Mouse (Mus musculus) intestine, embryonic 14.5 days (tissue): ENCODE data around the gene Clec16a. TPM values are rescaled to one million over a fixed set of nuclear protein-coding genes. Genes with fewer than 3 reads are reported as not detected.

ENCODE experiments used
- ATAC-seq: fragments of 200-750 bp; cut with Nextera tagmentation; replicated peaks from 2 replicates; pipeline ENCODE4 v1.8.0; 2017; ENCODE audit warnings: low read depth, moderate number of reproducible peaks, moderate TSS enrichment, moderate library complexity; ENCODE audit not compliant: low FRiP score, low TSS enrichment
- DNase-seq: peaks from one replicate; pipeline ENCODE4 v3.0.0-alpha.2; 2018; ENCODE audit warnings: low spot score
- H3K27ac ChIP-seq: fragments of 300-500 bp; sonication (generic); 2 replicates; pipeline ENCODE4 v1.5.1; 2014; ENCODE audit warnings: low read depth, mild to moderate bottlenecking, control low read depth
- H3K27me3 ChIP-seq: fragments of 300-500 bp; sonication (generic); replicated peaks from 2 replicates; pipeline ENCODE4 v1.6.1; 2014; ENCODE audit warnings: low read length, control low read depth; ENCODE audit not compliant: control insufficient read depth, insufficient read depth
- H3K36me3 ChIP-seq: fragments of 300-500 bp; sonication (generic); 2 replicates; pipeline ENCODE4 v1.6.1; 2014; ENCODE audit warnings: low read length, control low read depth; ENCODE audit not compliant: control insufficient read depth, insufficient read depth
- H3K4me1 ChIP-seq: fragments of 300-500 bp; sonication (generic); replicated peaks from 2 replicates; pipeline ENCODE4 v1.6.1; 2014; ENCODE audit warnings: low read length, control low read depth, mixed read lengths; ENCODE audit not compliant: control insufficient read depth, insufficient read depth
- H3K4me2 ChIP-seq: fragments of 300-500 bp; sonication (generic); 2 replicates; pipeline ENCODE4 v1.6.1; 2014; ENCODE audit warnings: low read length
- H3K4me3 ChIP-seq: fragments of 300-500 bp; sonication (generic); 2 replicates; pipeline ENCODE4 v1.5.1; 2014; ENCODE audit warnings: low read depth, low read length, control low read depth, mixed read lengths
- H3K9ac ChIP-seq: fragments of 300-500 bp; sonication (generic); 2 replicates; pipeline ENCODE4 v1.6.1; 2014; ENCODE audit warnings: mild to moderate bottlenecking, low read length
- H3K9me3 ChIP-seq: fragments of 300-500 bp; sonication (generic); 2 replicates; pipeline ENCODE4 v1.6.1; 2016; ENCODE audit warnings: low read length, control low read depth; ENCODE audit not compliant: control insufficient read depth
- WGBS: fragments of 180-500 bp; shearing (Covaris S2); extraction: QIAGEN DNeasy Blood & Tissue Kit; methylation state at CpG from one replicate; pipeline ENCODE4 v1.1.7; 2014; 5-methylcytosine and 5-hydroxymethylcytosine counted together
- polyA plus RNA-seq: library from polyadenylated mRNA; unstranded; fragments of >200 nt; fragmentation: Nextera tagmentation; extraction: Ambion mirVana; gene quantifications from 2 replicates; pipeline ENCODE4 v1.2.1, GENCODE M21; 2014

Gene Clec16a
- polyA plus RNA-seq, 1 experiment from 2014 or later: 26.6 TPM

DNA sequence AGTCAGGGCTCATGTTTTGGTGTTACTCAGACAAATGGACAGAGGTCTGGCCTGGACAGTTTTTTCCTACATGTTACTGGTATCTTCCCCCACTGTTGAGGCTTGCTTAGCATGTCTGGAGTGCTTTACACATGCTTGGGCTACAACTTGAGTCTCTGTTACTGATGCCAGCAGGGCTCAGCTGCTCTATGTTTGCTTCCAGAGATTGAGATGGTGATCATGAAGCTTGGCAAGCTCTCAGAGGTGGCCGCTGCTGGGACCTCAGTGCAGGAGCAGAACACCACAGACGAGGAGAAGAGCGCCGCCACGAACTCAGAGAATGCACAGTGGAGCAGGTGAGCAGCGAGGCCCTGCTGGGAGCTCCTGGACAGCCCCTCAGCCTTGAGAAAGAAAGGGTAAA, 65.7 kb downstream of the Clec16a start:
- H3K4me2 ChIP-seq: no peak overlapping the region
- H3K4me3 ChIP-seq: no peak overlapping the region
- H3K9me3 ChIP-seq: no peaks in the 10 kb centered on the region
- H3K27me3 ChIP-seq: no peaks in the 10 kb centered on the region
- H3K4me1 ChIP-seq: no peaks in the 10 kb centered on the region
- WGBS: 86% methylated on average over 6 of the region's 6 CpGs
- no peak overlapping the region for H3K9ac ChIP-seq
- peaks cover 21% of the 10 kb centered on the region for H3K36me3 ChIP-seq
- no peak for ATAC-seq
- DNase-seq: no peak
- no peak overlapping the region for H3K27ac ChIP-seq

- Histone ChIP-seq H3K9me3 (no peaks in the 10 kb centered on the region), H3K27ac (no peak overlapping the region), H3K4me2 (no peak overlapping the region), H3K4me3 (no peak overlapping the region), H3K4me1 (no peaks in the 10 kb centered on the region), H3K9ac (no peak overlapping the region), H3K36me3 (peaks cover 26% of the 10 kb centered on the region), H3K27me3 (no peaks in the 10 kb centered on the region)
- 81% methylated on average over 4 of the region's 4 CpGs for WGBS
- no peak for DNase-seq
- no peak for ATAC-seq
These were observed 66.2 kb downstream of the Clec16a start for GRCm38 (mm10) chr16:10611306-10611705.

DNA sequence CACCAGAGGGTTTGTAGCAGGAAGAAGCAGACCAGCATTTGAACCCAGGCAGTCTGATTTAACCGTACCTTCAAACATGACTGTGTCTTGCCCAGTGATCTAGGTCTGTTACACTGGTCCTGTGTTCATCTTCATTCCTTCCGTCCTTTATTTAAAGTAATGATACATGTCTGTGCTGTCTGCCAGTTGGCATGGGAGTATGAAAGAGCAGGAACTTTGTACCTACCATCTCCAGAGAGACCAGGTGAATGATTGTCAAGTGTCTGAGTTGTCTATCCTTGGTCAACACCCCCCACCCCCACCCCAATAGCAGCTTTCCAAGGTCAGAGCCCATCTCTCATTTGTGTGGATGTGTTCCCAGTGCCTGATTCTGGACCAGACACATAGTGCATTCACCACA, 68.9 kb downstream of the Clec16a start:
- no peaks in the 10 kb centered on the region for H3K27me3 ChIP-seq
- H3K4me2 ChIP-seq: no peak overlapping the region
- H3K27ac ChIP-seq: no peak overlapping the region
- H3K36me3 ChIP-seq: peaks cover 28% of the 10 kb centered on the region
- 86% methylated on average over 2 of the region's 2 CpGs for WGBS
- no peaks in the 10 kb centered on the region for H3K9me3 ChIP-seq
- ATAC-seq (no peak), DNase-seq (no peak)
- H3K9ac ChIP-seq: no peak overlapping the region
- no peaks in the 10 kb centered on the region for H3K4me1 ChIP-seq
- no peak overlapping the region for H3K4me3 ChIP-seq

DNA sequence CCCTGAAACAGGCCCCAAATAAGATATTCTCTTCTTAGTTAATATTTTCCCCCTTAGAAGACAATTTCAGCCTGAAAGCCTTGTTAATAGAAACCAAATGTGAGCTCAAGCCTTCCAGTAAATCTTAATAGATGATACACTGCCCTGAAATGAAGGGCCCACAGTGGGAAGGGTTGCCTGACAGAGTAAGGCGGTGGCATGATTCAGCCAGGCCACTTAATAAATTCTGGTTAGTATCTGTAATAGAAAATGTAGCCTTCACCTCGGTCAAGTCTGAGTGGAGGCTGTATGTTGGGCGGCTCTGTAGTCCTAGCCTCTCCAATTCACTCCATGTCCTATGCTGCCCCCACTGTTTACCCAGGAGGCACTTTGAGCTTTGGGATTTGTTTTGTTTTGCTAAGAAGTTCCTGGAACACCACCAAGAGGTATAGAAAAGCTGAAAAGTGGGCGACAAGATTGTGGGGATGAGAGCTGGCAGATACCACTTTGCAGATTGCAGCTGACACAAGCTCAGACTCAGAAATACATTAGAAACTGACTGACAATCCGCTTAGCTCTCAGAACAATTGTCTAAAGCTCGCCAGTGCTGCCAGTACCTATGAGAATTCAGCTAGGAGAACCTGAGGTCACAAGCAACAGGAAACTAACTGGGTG, 75.9 kb downstream of the Clec16a start:
- Histone ChIP-seq H3K27ac (no peak overlapping the region), H3K4me2 (no peak overlapping the region), H3K4me3 (no peak overlapping the region), H3K4me1 (no peaks in the 10 kb centered on the region), H3K36me3 (peaks cover 4% of the 10 kb centered on the region; the same call in 1 of the 2 replicates), H3K9ac (no peak overlapping the region), H3K27me3 (no peaks in the 10 kb centered on the region), H3K9me3 (no peaks in the 10 kb centered on the region)
- DNase-seq (no peak), ATAC-seq (no peak)
- WGBS: 58% methylated on average over 6 of the region's 6 CpGs

DNA sequence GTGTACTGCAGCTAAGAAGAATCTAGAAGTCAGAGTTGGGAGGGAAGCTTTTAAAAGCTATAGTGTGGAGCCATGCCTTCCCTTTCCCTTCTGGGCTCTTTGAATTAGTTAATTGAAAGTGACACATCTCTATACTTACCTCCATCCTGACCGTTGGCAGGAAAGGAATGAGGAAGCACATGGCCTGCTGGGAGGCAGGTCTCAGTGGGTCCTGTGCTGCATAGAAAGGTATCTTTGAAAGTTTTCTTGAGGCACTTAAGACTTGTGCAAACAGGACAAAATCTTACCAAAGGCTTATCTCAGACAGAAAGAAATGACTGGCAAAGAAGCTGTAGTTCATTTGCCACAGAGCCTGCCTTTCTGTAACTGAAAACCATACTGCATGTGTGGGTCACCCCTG, 76.6 kb downstream of the Clec16a start:
- H3K4me1 ChIP-seq: no peaks in the 10 kb centered on the region
- H3K27ac ChIP-seq: no peak overlapping the region
- DNase-seq (no peak), ATAC-seq (no peak)
- H3K4me2 ChIP-seq: no peak overlapping the region
- H3K4me3 ChIP-seq: no peak overlapping the region
- no peak overlapping the region for H3K9ac ChIP-seq
- no peaks in the 10 kb centered on the region for H3K27me3 ChIP-seq
- no peaks in the 10 kb centered on the region for H3K9me3 ChIP-seq
- 62% methylated on average over 1 of the region's 1 CpGs for WGBS
- H3K36me3 ChIP-seq: no peaks in the 10 kb centered on the region

GRCm38 (mm10) chr16:10626116-10626515, 81.0 kb downstream of the Clec16a start:
- H3K9me3 ChIP-seq: no peaks in the 10 kb centered on the region
- H3K4me2 ChIP-seq: no peak overlapping the region
- 0 out of 2 replicates have a peak, but pooled peaks cover 4% of the 10 kb centered on the region for H3K36me3 ChIP-seq
- DNase-seq: no peak
- H3K27ac ChIP-seq: no peak overlapping the region
- WGBS: 86% methylated on average over 1 of the region's 1 CpGs
- no peaks in the 10 kb centered on the region for H3K4me1 ChIP-seq
- H3K9ac ChIP-seq: no peak overlapping the region
- no peak overlapping the region for H3K4me3 ChIP-seq
- no peaks in the 10 kb centered on the region for H3K27me3 ChIP-seq
- ATAC-seq: no peak

GRCm38 (mm10) chr16:10627136-10627668, 82.1 kb downstream of the Clec16a start:
- 92% methylated on average over 6 of the region's 6 CpGs for WGBS
- DNase-seq: no peak

DNA sequence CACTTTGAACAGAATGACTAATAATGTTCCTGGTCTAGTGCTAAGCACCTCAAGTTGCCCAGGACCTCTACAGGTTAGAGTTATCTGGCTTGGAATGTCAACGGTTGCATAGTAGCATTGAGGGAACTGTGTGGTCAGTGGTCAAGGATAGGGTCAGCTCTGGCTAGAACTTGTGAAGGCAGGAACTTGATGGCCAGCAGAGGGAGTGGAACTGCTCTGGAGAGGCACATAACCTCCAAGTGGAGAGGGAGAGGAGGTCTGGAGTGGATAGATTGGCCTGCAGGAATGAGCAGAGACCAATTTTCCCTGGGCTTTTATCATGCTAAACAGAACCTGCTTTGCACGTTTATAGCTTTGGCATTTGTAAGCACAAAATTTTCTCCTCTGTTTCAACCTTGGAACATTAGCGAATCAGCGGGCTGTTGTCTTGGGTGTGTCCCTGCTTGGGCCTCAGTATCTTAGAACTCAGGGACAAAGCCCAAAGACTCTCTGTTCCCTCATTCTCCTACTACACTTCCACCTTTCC, 83.0 kb downstream of the Clec16a start:
- Histone ChIP-seq H3K4me2 (no peak overlapping the region), H3K4me1 (no peaks in the 10 kb centered on the region), H3K27me3 (no peaks in the 10 kb centered on the region), H3K36me3 (0 out of 2 replicates have a peak, but pooled peaks cover 4% of the 10 kb centered on the region), H3K4me3 (no peak overlapping the region), H3K9ac (no peak overlapping the region), H3K9me3 (no peaks in the 10 kb centered on the region), H3K27ac (no peak overlapping the region)
- ATAC-seq (no peak), DNase-seq (no peak)
- WGBS: 78% methylated on average over 4 of the region's 4 CpGs

More at GRCm38 (mm10) chr16:10627136-10627668, 82.1 kb downstream of the Clec16a start:
- no peak overlapping the region for H3K4me3 ChIP-seq
- no peak overlapping the region for H3K27ac ChIP-seq
- ATAC-seq: no peak
- H3K9ac ChIP-seq: no peak overlapping the region
- no peaks in the 10 kb centered on the region for H3K4me1 ChIP-seq
- H3K9me3 ChIP-seq: no peaks in the 10 kb centered on the region
- H3K4me2 ChIP-seq: no peak overlapping the region
- H3K27me3 ChIP-seq: no peaks in the 10 kb centered on the region
- 0 out of 2 replicates have a peak, but pooled peaks cover 4% of the 10 kb centered on the region for H3K36me3 ChIP-seq

DNA sequence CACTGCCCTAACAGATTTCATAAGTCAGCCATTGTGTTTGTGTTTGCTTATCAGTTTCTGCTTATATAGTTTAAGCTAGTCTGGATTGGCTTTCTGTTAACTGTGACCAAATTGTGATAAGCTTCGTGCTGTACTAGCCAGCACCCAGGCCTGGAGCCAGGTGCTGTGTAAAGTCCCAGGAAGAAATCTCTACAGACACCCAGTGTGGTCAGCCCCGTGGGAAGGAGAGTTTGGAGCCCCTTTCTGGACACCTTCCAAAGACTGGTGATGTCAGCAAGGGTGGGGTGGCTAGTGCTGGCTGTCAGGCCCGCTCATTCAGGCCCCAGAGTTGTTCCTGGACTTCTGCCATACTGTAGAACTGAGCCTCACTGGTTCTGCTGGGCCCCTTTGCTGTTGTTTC, 83.8 kb downstream of the Clec16a start:
- Histone ChIP-seq H3K27me3 (no peaks in the 10 kb centered on the region), H3K36me3 (0 out of 2 replicates have a peak, but pooled peaks cover 4% of the 10 kb centered on the region), H3K4me2 (no peak overlapping the region), H3K4me1 (no peaks in the 10 kb centered on the region), H3K4me3 (no peak overlapping the region), H3K9ac (no peak overlapping the region), H3K9me3 (no peaks in the 10 kb centered on the region), H3K27ac (no peak overlapping the region)
- DNase-seq (no peak), ATAC-seq (no peak)
- 54% methylated on average over 3 of the region's 3 CpGs for WGBS
